Mouse (Mus musculus) hindbrain, embryonic 13.5 days (tissue): ENCODE measurements around the gene Ahdc1. TPM values are rescaled to one million over a fixed set of nuclear protein-coding genes. Genes with fewer than 3 reads are reported as not detected.
A peak's percentile ranks its signal among the peaks of the same experiment; 100 is the strongest.

Experiments
- ATAC-seq: fragments of 200-750 bp; cut with Nextera tagmentation; 2 replicates; pipeline ENCODE4 v1.8.0; 2017; ENCODE audit warnings: moderate TSS enrichment; ENCODE audit not compliant: low FRiP score
- H3K27ac ChIP-seq: fragments of 300-500 bp; sonication (generic); 2 replicates; pipeline ENCODE4 v1.5.1; 2015; ENCODE audit warnings: inconsistent platforms, mild to moderate bottlenecking, moderate library complexity
- H3K27me3 ChIP-seq: fragments of 300-500 bp; sonication (generic); 2 replicates; pipeline ENCODE4 v1.6.1; 2015; ENCODE audit warnings: mild to moderate bottlenecking, inconsistent platforms
- H3K36me3 ChIP-seq: fragments of 300-500 bp; sonication (generic); 2 replicates; pipeline ENCODE4 v1.6.1; 2015; ENCODE audit warnings: mild to moderate bottlenecking, inconsistent platforms
- H3K4me1 ChIP-seq: fragments of 300-500 bp; sonication (generic); replicated peaks from 2 replicates; pipeline ENCODE4 v1.6.1; 2015; ENCODE audit warnings: inconsistent platforms
- H3K4me2 ChIP-seq: fragments of 300-500 bp; sonication (generic); 2 replicates; pipeline ENCODE4 v1.6.1; 2015; ENCODE audit warnings: inconsistent platforms, mild to moderate bottlenecking, moderate library complexity
- H3K4me3 ChIP-seq: fragments of 300-500 bp; sonication (generic); 2 replicates; pipeline ENCODE4 v1.5.1; 2015; ENCODE audit warnings: mild to moderate bottlenecking, inconsistent platforms
- H3K9ac ChIP-seq: fragments of 300-500 bp; sonication (generic); 2 replicates; pipeline ENCODE4 v1.6.1; 2015; ENCODE audit warnings: mild to moderate bottlenecking, inconsistent platforms
- H3K9me3 ChIP-seq: fragments of 300-500 bp; sonication (generic); 2 replicates; pipeline ENCODE4 v1.6.1; 2016; ENCODE audit warnings: inconsistent platforms
- WGBS: fragments of 180-500 bp; shearing (Covaris S2); methylation state at CpG from one replicate; pipeline ENCODE4 v1.1.7; 2015; 5-methylcytosine and 5-hydroxymethylcytosine counted together
- polyA plus RNA-seq: library from polyadenylated mRNA; unstranded; fragments of >200 nt; fragmentation: Nextera tagmentation; extraction: Ambion mirVana; gene quantifications from 2 replicates; pipeline ENCODE4 v1.2.1, GENCODE M21; 2015

Ahdc1 gene
- polyA plus RNA-seq, 1 experiment from 2014 or later = 12.5 TPM

DNA sequence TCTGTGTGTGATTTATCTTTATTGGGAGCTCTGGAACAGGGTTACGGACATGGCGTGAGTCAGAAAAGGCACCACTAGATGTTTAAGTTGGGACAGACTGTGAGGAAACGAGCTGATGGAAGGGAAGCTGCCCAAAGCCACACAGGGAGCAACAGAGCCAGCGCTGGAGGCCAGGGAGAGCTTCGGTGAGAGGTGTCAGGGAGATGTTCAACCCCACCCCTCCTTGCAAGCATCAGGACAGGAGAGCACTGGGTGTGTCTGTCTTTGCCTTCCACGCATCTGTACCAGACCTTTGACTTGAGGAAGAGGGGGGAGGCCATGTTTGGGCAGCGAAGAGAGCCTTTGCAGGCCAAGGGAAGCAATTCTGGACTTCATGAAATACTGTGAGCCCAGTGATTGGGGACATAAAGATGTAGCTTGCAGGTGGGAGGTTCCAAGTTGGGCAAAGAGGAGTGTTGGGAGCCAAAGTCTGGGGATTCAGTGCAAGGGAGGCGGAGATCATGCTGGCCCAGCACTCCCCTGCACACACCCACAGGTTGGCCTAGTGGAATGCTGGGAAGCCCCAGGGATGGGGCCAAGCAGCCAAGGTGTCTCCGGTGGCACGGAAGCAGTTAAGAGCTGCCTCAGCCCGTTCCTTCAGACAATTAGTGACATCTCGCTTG lies 35.8 kb downstream of the Ahdc1 start:
- Histone ChIP-seq H3K4me2 (peak overlapping the region; percentile 39), H3K9ac (peak overlapping the region; percentile 39), H3K36me3 (no peaks in the 10 kb centered on the region), H3K27ac (peak overlapping the region; percentile 92), H3K27me3 (no peaks in the 10 kb centered on the region), H3K9me3 (no peaks in the 10 kb centered on the region), H3K4me3 (no peak overlapping the region), H3K4me1 (peaks cover 100% of the 10 kb centered on the region)
- 20% methylated on average over 12 of the region's 12 CpGs for WGBS
- ATAC-seq = peak; percentile 9; the same call in 1 of the 2 replicates

GRCm38 (mm10) chr4:133047353-133048105 lies 36.5 kb downstream of the Ahdc1 start:
- peak overlapping the region; percentile 92 for H3K27ac ChIP-seq
- no peaks in the 10 kb centered on the region for H3K36me3 ChIP-seq
- peak overlapping the region; percentile 39 for H3K9ac ChIP-seq
- no peaks in the 10 kb centered on the region for H3K27me3 ChIP-seq
- ATAC-seq = peak; percentile 18
- WGBS = 6% methylated on average over 16 of the region's 16 CpGs
- peaks cover 100% of the 10 kb centered on the region for H3K4me1 ChIP-seq
- no peak overlapping the region for H3K4me3 ChIP-seq
- no peaks in the 10 kb centered on the region for H3K9me3 ChIP-seq
- peak overlapping the region; percentile 39 for H3K4me2 ChIP-seq

GRCm38 (mm10) chr4:133049071-133049920 lies 38.2 kb downstream of the Ahdc1 start:
- H3K4me2 ChIP-seq = 0 out of 2 replicates have a peak overlapping the region, but pooled peaks have one; percentile 1
- no peaks in the 10 kb centered on the region for H3K9me3 ChIP-seq
- ATAC-seq = no peak
- peaks cover 93% of the 10 kb centered on the region for H3K4me1 ChIP-seq
- H3K9ac ChIP-seq = peak overlapping the region; percentile 39
- H3K36me3 ChIP-seq = no peaks in the 10 kb centered on the region
- peak overlapping the region; percentile 92 for H3K27ac ChIP-seq
- whole genome bisulfite sequencing = 36% methylated on average over 19 of the region's 19 CpGs
- H3K4me3 ChIP-seq = no peak overlapping the region
- no peaks in the 10 kb centered on the region for H3K27me3 ChIP-seq

DNA sequence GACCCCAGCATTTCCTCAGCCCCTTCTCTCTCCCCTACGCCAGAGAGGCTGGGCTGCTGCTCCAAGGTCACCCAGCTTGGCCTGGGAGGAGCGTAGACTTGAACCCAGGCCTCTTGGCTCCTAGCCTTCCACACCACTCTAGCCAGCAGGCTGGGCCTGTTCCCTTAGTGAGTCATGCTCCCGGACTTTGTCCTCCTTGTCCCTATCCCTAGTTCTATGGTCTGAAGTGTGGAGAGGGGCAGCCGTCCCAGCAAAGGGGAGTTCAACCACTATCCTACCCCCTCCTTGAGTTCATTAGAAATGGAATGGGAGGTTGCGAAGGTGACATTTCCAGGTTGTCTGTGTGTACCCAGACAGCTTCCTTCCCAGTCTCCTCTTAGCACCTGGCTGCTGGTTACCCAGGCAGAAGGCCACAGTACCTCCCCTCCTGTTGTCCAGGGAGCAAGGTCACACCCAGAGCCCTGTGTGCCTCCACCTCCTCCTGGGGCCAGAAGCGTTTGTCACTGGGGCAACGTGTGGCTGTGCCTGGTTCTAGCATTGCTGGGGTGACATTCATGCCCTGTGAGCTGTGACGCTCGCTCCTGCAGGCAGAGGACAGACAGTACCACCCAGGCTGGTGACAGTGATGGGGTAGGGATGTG lies 39.3 kb downstream of the Ahdc1 start:
- no peak for ATAC-seq
- Histone ChIP-seq H3K9me3 (no peaks in the 10 kb centered on the region), H3K27me3 (no peaks in the 10 kb centered on the region), H3K36me3 (peaks cover 6% of the 10 kb centered on the region), H3K9ac (0 out of 2 replicates have a peak overlapping the region, but pooled peaks have one; percentile 2), H3K4me2 (no peak overlapping the region), H3K4me3 (no peak overlapping the region), H3K4me1 (peaks cover 89% of the 10 kb centered on the region), H3K27ac (peak overlapping the region; percentile 92)
- WGBS = 66% methylated on average over 9 of the region's 9 CpGs

GRCm38 (mm10) chr4:133050837-133051549 lies 39.9 kb downstream of the Ahdc1 start:
- Histone ChIP-seq H3K4me3 (no peak overlapping the region), H3K27ac (peak overlapping the region; percentile 92), H3K9ac (peak overlapping the region; percentile 59; the same call in 1 of the 2 replicates), H3K27me3 (no peaks in the 10 kb centered on the region), H3K9me3 (no peaks in the 10 kb centered on the region), H3K36me3 (peaks cover 11% of the 10 kb centered on the region), H3K4me2 (0 out of 2 replicates have a peak overlapping the region, but pooled peaks have one; percentile 6), H3K4me1 (peaks cover 89% of the 10 kb centered on the region)
- no peak for ATAC-seq
- WGBS = 91% methylated on average over 6 of the region's 6 CpGs

DNA sequence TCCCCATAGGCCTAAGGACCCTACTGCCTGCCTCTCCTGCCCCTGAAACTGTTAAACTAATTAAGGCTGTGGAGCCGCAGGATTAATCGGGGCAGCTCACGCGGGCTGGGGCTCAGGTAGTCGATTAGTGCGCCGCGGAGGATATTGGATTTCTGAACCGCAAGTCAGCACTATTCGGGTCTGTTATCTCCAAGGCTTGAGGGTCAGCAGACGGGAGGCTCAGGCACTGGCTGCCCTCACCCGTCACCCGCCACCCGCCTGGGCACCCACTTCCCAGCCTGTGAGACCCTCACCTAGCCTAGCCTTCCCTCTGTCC lies 40.4 kb downstream of the Ahdc1 start:
- 66% methylated on average over 14 of the region's 14 CpGs for WGBS
- Histone ChIP-seq H3K4me3 (no peak overlapping the region), H3K4me2 (0 out of 2 replicates have a peak overlapping the region, but pooled peaks have one; percentile 6), H3K4me1 (peaks cover 89% of the 10 kb centered on the region), H3K9me3 (no peaks in the 10 kb centered on the region), H3K27ac (peak overlapping the region; percentile 85), H3K9ac (peak overlapping the region; percentile 59), H3K36me3 (peaks cover 11% of the 10 kb centered on the region), H3K27me3 (no peaks in the 10 kb centered on the region)
- no peak for ATAC-seq

GRCm38 (mm10) chr4:133052029-133052745 lies 41.1 kb downstream of the Ahdc1 start:
- Histone ChIP-seq H3K4me1 (peaks cover 86% of the 10 kb centered on the region), H3K4me2 (0 out of 2 replicates have a peak overlapping the region, but pooled peaks have one; percentile 6), H3K27me3 (no peaks in the 10 kb centered on the region), H3K27ac (peak overlapping the region; percentile 85), H3K9me3 (no peaks in the 10 kb centered on the region), H3K9ac (peak overlapping the region; percentile 59), H3K4me3 (no peak overlapping the region), H3K36me3 (peaks cover 11% of the 10 kb centered on the region)
- WGBS = 40% methylated on average over 6 of the region's 6 CpGs
- no peak for ATAC-seq

DNA sequence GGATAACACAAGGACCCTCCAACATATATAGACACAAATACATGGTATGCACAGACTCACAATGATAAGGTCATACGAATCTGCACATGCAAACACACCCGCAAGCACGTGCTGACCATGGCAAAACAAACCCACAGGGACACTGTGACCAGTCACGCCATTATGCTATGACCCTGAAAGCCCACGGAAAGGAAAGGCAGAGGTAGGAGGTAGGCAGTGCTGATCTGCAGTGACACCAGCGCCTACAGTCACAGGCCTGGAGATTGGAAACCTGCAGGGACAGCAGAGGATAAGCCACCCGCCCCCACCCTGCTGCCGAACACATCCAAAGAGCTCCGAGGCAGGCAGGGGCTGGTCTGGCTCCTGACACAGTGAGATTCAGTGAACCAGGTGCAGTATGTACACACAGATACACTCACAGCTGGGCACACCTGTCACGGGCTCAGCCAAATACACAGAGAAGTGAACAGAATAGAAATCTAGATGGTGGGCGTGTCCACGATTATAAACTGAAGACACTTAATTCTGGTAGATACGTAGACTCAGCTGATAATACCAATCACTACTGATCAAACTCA lies 42.0 kb downstream of the Ahdc1 start:
- H3K4me2 ChIP-seq = no peak overlapping the region
- no peak for ATAC-seq
- H3K27ac ChIP-seq = peak overlapping the region; percentile 85
- H3K9me3 ChIP-seq = no peaks in the 10 kb centered on the region
- WGBS = 84% methylated on average over 13 of the region's 13 CpGs
- no peak overlapping the region for H3K9ac ChIP-seq
- H3K36me3 ChIP-seq = peaks cover 14% of the 10 kb centered on the region
- no peak overlapping the region for H3K4me3 ChIP-seq
- no peaks in the 10 kb centered on the region for H3K27me3 ChIP-seq
- peaks cover 86% of the 10 kb centered on the region for H3K4me1 ChIP-seq

DNA sequence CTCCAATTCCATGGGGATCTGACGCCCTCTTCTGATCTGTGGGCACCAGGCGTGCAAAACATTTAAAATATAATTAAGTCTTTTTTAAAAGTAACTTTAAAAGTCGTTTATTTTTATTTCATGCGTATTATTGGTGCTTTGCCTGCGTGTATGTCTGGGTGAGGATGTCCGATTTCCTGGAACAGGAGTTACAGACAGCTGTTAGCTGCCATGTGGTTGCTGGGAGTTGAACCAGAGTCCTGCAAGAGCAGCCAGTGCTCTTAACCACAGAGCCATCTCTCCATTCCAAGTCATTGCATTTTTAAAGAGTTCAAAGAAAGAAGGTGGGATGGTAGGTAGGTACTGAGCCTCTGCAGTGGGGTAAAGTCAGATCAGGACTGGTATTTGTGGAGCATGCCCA lies 43.5 kb downstream of the Ahdc1 start:
- peaks cover 86% of the 10 kb centered on the region for H3K4me1 ChIP-seq

DNA sequence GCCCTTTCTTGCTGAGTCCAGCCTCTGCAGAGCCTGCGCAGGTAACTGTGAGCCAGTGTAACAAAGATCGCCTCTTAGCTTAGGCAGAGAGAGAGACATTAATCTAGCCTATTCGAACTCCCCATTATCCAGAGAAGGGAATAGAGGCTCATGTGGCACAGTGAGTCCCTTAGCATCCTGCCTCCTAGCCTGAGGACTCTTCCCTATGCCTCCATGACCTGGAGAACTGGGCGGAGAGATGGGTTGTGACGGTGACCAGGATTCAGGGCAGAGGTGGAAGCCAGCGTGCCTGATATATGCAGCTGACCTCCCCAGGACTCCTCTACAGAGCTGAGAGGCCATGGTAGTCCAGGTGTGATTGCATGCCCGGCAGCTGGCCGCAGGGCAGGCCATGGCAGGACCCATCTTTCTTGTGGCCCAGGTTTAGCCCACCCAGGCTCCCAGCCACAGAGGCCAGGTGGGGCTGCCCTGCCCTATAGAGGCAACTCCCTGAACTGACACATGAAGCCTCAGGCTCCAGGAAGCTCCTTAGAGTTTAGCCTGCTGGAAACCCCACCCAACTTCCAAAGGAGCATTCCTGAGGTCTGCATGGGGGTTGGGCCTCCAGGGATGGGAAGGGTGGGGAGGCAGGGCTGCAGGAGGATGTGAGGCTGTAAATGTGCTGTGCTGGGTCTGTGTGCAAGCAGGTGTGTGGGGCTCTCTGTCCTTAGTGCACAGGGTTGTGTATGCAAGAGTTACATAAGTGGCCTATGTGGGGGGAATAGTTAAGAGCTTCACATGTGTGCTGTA lies 44.3 kb downstream of the Ahdc1 start:
- peaks cover 20% of the 10 kb centered on the region for H3K36me3 ChIP-seq
- H3K27me3 ChIP-seq = no peaks in the 10 kb centered on the region
- H3K9ac ChIP-seq = peak overlapping the region; percentile 1; the same call in 1 of the 2 replicates
- 80% methylated on average over 8 of the region's 8 CpGs for WGBS
- H3K9me3 ChIP-seq = no peaks in the 10 kb centered on the region
- H3K4me2 ChIP-seq = no peak overlapping the region
- H3K4me3 ChIP-seq = no peak overlapping the region
- peaks cover 79% of the 10 kb centered on the region for H3K4me1 ChIP-seq
- H3K27ac ChIP-seq = peak overlapping the region; percentile 72
- no peak for ATAC-seq

More for the DNA sequence above, 43.5 kb downstream of the Ahdc1 start:
- Histone ChIP-seq H3K4me2 (no peak overlapping the region), H3K27me3 (no peaks in the 10 kb centered on the region), H3K36me3 (peaks cover 20% of the 10 kb centered on the region), H3K9ac (no peak overlapping the region), H3K27ac (0 out of 2 replicates have a peak overlapping the region, but pooled peaks have one; percentile 19), H3K4me3 (no peak overlapping the region), H3K9me3 (no peaks in the 10 kb centered on the region)
- ATAC-seq = no peak
- WGBS = 83% methylated on average over 6 of the region's 6 CpGs
